Mouse (Mus musculus): ENCODE data around the gene Gm28051.

The Gm28051 gene

GRCm38 (mm10) chr12:102685523-102685931 lies 72.0 kb downstream of the Gm28051 start:
- DNase-seq (ENCODE audit: low spot score) = no peak

- no peak for DNase-seq (ENCODE audit: low spot score)
Observed at GRCm38 (mm10) chr12:102684720-102685386, 72.7 kb downstream of the Gm28051 start.

DNA sequence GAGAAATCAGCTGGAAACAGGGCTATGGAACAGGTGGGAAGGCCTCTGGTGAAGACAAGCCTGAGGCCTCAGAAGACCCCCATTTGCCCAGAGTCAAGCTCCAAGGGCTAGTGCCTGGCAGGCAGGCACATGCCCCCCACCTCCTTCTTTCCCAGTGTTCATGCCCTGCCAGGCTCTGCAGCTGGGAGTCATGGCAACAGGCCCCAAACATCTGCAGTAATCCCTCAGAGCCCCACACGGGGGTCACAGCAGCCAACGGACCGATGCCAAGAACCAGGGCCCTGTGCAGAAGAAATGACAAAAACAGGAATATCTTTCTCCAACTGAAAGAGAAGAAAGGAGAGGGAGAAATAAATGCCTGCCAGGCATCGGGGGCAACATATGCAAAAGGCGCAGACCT lies 73.6 kb downstream of the Gm28051 start:
- no peak for DNase-seq (ENCODE audit: low spot score)

- no peak for DNase-seq (ENCODE audit: low spot score)
Observed at GRCm38 (mm10) chr12:102683438-102683837, 74.1 kb downstream of the Gm28051 start.

DNA sequence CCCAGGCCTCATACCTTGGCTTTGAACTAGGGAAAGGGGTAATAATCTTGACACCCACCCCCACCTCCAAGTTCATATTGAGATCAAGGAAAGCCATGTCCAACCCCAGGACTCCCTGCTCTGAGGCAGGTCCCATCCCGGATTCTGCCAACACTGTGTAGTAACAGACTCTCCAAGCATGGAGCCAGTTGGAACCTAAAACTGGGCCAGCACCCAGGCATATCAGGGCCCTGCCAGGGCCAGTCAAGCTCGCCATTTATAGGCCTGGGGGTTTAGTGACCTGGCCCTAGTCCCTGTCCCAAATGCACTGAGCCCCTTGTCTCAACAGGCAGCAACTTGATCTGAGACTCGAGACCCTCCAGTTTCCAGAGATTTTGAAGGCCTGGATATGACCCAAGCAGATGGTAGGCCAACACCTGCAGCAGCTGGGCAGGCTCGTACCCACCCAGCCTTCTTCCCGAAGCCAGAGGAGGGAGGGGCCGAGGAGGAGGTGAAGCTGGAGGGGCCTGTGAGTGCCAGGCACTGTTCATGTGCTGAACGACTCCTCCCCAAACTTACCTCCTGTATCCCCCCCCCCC lies 74.8 kb downstream of the Gm28051 start:
- no peak for DNase-seq (ENCODE audit: low spot score)

- DNase-seq (ENCODE audit: low spot score) = no peak
Observed at GRCm38 (mm10) chr12:102682085-102682484, 75.5 kb downstream of the Gm28051 start.

DNA sequence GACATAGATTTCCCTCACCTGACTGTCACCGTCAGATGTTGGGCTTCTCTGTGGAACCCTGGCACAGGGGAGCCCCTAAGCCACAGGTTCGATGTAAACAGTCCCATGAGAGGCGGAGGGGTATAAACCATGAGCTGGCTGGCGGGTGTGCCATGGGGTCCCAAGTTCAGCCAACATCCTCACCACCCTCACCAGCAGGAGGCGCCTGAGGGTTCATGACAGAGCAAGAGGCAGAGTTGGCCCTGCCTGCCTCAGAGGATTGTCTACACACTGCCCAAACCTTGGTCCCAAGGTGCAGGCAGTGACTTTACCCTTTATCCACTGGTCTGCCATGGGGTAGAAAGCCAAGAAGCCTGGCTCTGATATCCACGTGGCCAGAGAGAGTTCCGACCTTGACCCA lies 76.0 kb downstream of the Gm28051 start:
- DNase-seq (ENCODE audit: low spot score) = no peak

DNA sequence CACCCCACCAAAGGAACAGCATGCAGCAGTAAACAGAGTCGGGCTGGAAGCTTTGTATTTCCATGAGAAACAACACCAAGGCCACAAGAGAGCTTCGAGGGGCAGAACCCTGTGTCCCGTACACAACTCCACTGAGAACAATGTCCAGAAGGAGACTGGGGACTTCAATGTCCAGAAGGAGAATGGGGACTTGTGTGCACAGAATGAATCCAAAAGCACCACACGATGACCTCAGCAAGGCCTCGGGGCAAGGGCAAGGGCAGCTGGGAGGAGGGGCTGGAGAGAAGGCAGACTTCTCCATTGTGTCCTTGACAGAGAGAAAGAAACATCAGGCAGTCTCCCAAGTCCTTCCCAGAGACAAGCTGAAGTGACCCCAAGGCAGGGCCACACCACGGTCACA lies 78.7 kb downstream of the Gm28051 start:
- DNase-seq (ENCODE audit: low spot score) = no peak

DNA sequence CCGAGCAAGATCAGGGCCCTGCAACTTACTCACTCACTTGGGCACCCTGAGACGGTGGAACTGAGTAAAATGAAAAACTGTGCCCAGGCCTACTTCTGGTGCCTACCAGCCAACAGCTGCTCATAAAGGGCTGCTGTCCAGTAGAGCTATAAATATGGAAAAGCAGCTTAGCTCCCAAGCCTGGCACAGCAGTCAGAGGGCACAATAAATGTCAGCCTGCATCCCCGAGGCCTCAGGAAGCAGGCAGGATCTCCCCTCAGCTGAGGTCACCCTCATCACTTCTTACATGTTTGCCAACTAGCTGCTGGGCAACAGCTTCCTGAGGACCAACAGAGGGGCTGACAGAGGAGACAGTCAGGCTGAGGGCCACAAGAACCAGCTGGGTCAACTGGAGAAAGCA lies 80.5 kb downstream of the Gm28051 start:
- no peak for DNase-seq (ENCODE audit: low spot score)

DNA sequence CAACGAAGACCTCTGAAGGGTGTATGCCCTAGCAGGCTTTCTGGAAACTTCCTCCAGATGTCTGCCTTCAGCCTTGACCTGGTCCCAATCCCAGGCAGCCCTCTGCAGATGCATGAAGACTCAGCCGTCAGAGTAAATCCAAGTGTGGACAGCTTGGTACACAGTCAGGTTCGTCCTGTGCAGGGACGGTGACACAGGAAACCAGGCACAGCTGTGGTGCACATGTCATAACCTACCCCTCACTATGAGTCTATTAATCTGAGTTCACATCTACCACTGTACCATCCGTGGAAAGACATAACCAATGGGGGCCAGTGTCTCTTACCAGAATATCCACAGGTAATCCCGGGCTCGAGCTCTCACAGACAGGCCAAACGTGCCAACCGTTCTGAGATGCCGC lies 83.0 kb downstream of the Gm28051 start:
- DNase-seq (ENCODE audit: low spot score) = no peak

- DNase-seq (ENCODE audit: low spot score) = no peak
Observed at GRCm38 (mm10) chr12:102674123-102674522, 83.4 kb downstream of the Gm28051 start.

- no peak for DNase-seq (ENCODE audit: low spot score)
Observed at GRCm38 (mm10) chr12:102672857-102673839, 84.4 kb downstream of the Gm28051 start.

GRCm38 (mm10) chr12:102672176-102672575 lies 85.4 kb downstream of the Gm28051 start:
- DNase-seq (ENCODE audit: low spot score) = no peak

DNA sequence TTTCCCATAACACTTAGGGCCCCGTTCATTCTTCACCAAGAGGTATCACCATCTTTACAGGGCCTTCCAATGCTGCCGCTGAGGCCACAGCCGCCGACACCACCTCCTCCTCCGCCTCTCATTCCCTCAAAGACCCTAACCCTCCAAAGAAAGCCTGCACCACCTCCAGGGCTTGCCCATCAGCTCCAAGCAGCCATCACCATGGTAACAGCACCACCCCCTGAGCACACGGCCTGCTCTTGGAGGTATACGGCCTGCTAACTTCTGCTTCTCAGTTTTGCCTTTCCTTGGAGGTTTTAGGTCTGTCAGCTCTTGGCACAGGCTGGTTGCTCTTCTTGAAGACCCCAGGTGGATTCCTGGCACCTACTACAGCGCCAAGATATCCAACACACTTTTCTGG lies 86.7 kb downstream of the Gm28051 start:
- no peak for DNase-seq (ENCODE audit: low spot score)

All from yolk sac, embryonic 10.5 days (tissue).